Mouse (Mus musculus) embryonic fibroblast, embryonic 13.5 days (primary cell): ENCODE results near the gene Tmem56.

ENCODE experiments used
- CTCF ChIP-seq: IDR thresholded peaks from 2 replicates; pipeline ENCODE4 v1.5.1; 2011; ENCODE audit warnings: mild to moderate bottlenecking, control low read depth, low read length, moderate library complexity, borderline replicate concordance; ENCODE audit not compliant: insufficient read depth
- POLR2A ChIP-seq: IDR thresholded peaks from 2 replicates; pipeline ENCODE4 v1.6.1; 2011; ENCODE audit warnings: low read depth, mild to moderate bottlenecking, control low read depth, low read length, moderate library complexity

GRCm38 (mm10) chr3:121174248-121174945, 108.5 kb downstream of the Tmem56 start:
- TF ChIP-seq CTCF (no peak), POLR2A (no peak)
